Mouse (Mus musculus) ES-E14 (cell line): ENCODE measurements around the gene Trim16. TPM values are rescaled to one million over a fixed set of nuclear protein-coding genes. Genes with fewer than 3 reads are reported as not detected.

Experiments used
- DNase-seq: peaks from one replicate; pipeline ENCODE4 v3.0.0-alpha.2; 2013; ENCODE audit warnings: low read depth, low spot score
- H3K27ac ChIP-seq: 2 replicates; pipeline ENCODE4 v1.5.1; 2012; ENCODE audit warnings: low read depth, mild to moderate bottlenecking, low read length, moderate library complexity, mixed read lengths; ENCODE audit not compliant: poor library complexity, insufficient read depth, severe bottlenecking
- H3K36me3 ChIP-seq: 2 replicates; pipeline ENCODE4 v1.6.1; 2012; ENCODE audit warnings: mild to moderate bottlenecking, low read length, moderate library complexity, mixed read lengths; ENCODE audit not compliant: control insufficient read depth, poor library complexity, insufficient read depth, severe bottlenecking
- H3K4me1 ChIP-seq, 2 experiments: fragments of 150-350 bp in 1 of 2; sonication (generic) in 1 of 2; 2 replicates each; pipeline ENCODE4 v1.6.1; 2012; ENCODE audit warnings: low read length in 2 of 2, mild to moderate bottlenecking in 1 of 2, mixed read lengths in 1 of 2; ENCODE audit not compliant: control insufficient read depth in 2 of 2, insufficient read depth in 2 of 2, poor library complexity in 1 of 2
- H3K4me3 ChIP-seq, 2 experiments: fragments of 150-350 bp in 1 of 2; sonication (generic) in 1 of 2; 2 replicates each; pipeline ENCODE4 v1.5.1; 2012; ENCODE audit warnings: low read length in 2 of 2, low read depth in 1 of 2, mild to moderate bottlenecking in 1 of 2, mixed read lengths in 1 of 2; ENCODE audit not compliant: insufficient read depth in 1 of 2, poor library complexity in 1 of 2, severe bottlenecking in 1 of 2
- H3K9ac ChIP-seq: 2 replicates; pipeline ENCODE4 v1.6.1; 2012; ENCODE audit warnings: low read depth, mild to moderate bottlenecking, low read length, mixed read lengths; ENCODE audit not compliant: poor library complexity, insufficient read depth, severe bottlenecking
- H3K9me3 ChIP-seq: fragments of 150-350 bp; sonication (generic); 2 replicates; pipeline ENCODE4 v1.6.1; 2012; ENCODE audit warnings: low read depth, mild to moderate bottlenecking, low read length; ENCODE audit not compliant: control insufficient read depth, insufficient read depth
- CHD2 ChIP-seq: IDR thresholded peaks from 2 replicates; pipeline ENCODE4 v1.6.1; 2014; ENCODE audit warnings: mild to moderate bottlenecking, low read depth, low read length, inconsistent platforms
- HCFC1 ChIP-seq: IDR thresholded peaks from 2 replicates; pipeline ENCODE4 v1.6.1; 2012; ENCODE audit warnings: low read length, inconsistent platforms, borderline replicate concordance; ENCODE audit not compliant: insufficient read depth
- MAFK ChIP-seq: IDR thresholded peaks from 2 replicates; pipeline ENCODE4 v1.6.1; 2014; ENCODE audit warnings: mild to moderate bottlenecking, low read depth, low read length, inconsistent platforms; ENCODE audit not compliant: insufficient read depth
- ZC3H11A ChIP-seq: IDR thresholded peaks from 2 replicates; pipeline ENCODE4 v1.6.1; 2012; ENCODE audit warnings: low read depth, mild to moderate bottlenecking, inconsistent platforms, low read length, borderline replicate concordance
- ZNF384 ChIP-seq: IDR thresholded peaks from 2 replicates; pipeline ENCODE4 v1.6.1; 2012; ENCODE audit warnings: low read depth, low read length, inconsistent platforms
- in situ Hi-C, 2 experiments: fragments of 600-800 bp; cut with MboI; formaldehyde crosslinking; loops; one replicate each; pipeline ENCODE4 v1.15.1; 2025; ENCODE audit warnings: low sequenced_read_pairs in 2 of 2, inconsistent platforms in 1 of 2; ENCODE audit not compliant: unreplicated experiment in 2 of 2
- total RNA-seq: library from RNA; depleted of rRNA; stranded (reverse); fragments of 300-350 nt; gene quantifications from 2 replicates; pipeline ENCODE4 v1.2.3, GENCODE M21; 2012

Trim16 gene
- total RNA-seq, 1 experiment = 4.1 TPM

GRCm38 (mm10) chr11:62879220-62880048 is 59.4 kb downstream of the Trim16 start, which contains the start of gene Tvp23b:
Tvp23b (plus strand) TSS chr11:62879455.
- peak within 1 kb of the TSS; percentile 47 for H3K27ac ChIP-seq
- TF ChIP-seq ZC3H11A = no peak
- TF ChIP-seq HCFC1 = 0 out of 2 replicates have a peak, but pooled peaks have one; percentile 23
- in situ Hi-C loops = no loop called here
- peak; percentile 97 for DNase-seq
- peak within 1 kb of the TSS; percentile 88 to 96 for H3K4me3 ChIP-seq
- H3K9me3 ChIP-seq = no peaks in the 10 kb centered on the region
- peaks cover 5% of the 10 kb centered on the region for H3K36me3 ChIP-seq
- peak within 1 kb of the TSS; percentile 92 for H3K9ac ChIP-seq
- peaks cover 1 to 6% of the 10 kb centered on the region in 2 experiments; a peak in 3 of 4 replicates for H3K4me1 ChIP-seq

DNA sequence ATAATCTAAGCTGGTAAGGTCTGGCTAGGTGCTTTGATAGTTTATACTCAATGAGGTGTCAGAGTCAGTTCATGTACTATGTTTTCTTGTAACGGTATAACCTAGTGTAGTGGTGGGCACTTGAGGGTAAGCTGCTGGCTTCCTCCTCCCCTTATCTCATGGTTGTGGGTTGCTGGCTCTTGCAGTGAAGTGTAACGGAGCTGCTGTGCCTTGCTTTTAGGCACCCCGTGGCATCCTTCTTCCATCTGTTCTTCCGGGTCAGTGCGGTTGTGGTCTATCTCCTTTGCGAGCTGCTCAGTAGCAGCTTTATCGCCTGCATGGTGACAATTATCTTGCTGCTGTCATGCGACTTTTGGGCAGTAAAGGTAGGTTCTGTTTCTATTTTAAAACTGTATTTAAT is 63.4 kb downstream of the Trim16 start:
- no peak overlapping the region for H3K27ac ChIP-seq
- H3K4me3 ChIP-seq = no peak overlapping the region
- TF ChIP-seq MAFK (no peak), ZC3H11A (no peak), CHD2 (no peak), ZNF384 (no peak), HCFC1 (no peak)
- DNase-seq = no peak
- no peaks in the 10 kb centered on the region for H3K9me3 ChIP-seq
- peaks cover 21% of the 10 kb centered on the region for H3K36me3 ChIP-seq
- no peak overlapping the region for H3K9ac ChIP-seq
- in situ Hi-C loops = no loop called here
- peaks cover 1 to 8% of the 10 kb centered on the region in 2 experiments; a peak in 2 of 4 replicates for H3K4me1 ChIP-seq

GRCm38 (mm10) chr11:62885323-62885722 is 65.3 kb downstream of the Trim16 start:
- Histone ChIP-seq H3K4me1 (peaks cover 1 to 8% of the 10 kb centered on the region in 2 experiments; a peak in 2 of 4 replicates), H3K27ac (no peak overlapping the region), H3K9ac (no peak overlapping the region), H3K4me3 (no peak overlapping the region), H3K9me3 (no peaks in the 10 kb centered on the region), H3K36me3 (peaks cover 30% of the 10 kb centered on the region)
- TF ChIP-seq HCFC1 (no peak), ZNF384 (no peak), ZC3H11A (no peak), MAFK (no peak), CHD2 (no peak)
- DNase-seq = no peak
- in situ Hi-C loops = no loop called here

GRCm38 (mm10) chr11:62890796-62891195 is 70.8 kb downstream of the Trim16 start:
- Histone ChIP-seq H3K9me3 (no peaks in the 10 kb centered on the region), H3K4me3 (no peak overlapping the region), H3K9ac (no peak overlapping the region), H3K36me3 (peaks cover 34% of the 10 kb centered on the region; the same call in 1 of the 2 replicates), H3K27ac (no peak overlapping the region), H3K4me1 (0 out of 4 replicates have a peak, but pooled peaks cover 0 to 1% of the 10 kb centered on the region in 2 experiments)
- TF ChIP-seq CHD2 (no peak), ZC3H11A (no peak), HCFC1 (no peak), MAFK (no peak), ZNF384 (no peak)
- in situ Hi-C loops = no loop called here
- no peak for DNase-seq

DNA sequence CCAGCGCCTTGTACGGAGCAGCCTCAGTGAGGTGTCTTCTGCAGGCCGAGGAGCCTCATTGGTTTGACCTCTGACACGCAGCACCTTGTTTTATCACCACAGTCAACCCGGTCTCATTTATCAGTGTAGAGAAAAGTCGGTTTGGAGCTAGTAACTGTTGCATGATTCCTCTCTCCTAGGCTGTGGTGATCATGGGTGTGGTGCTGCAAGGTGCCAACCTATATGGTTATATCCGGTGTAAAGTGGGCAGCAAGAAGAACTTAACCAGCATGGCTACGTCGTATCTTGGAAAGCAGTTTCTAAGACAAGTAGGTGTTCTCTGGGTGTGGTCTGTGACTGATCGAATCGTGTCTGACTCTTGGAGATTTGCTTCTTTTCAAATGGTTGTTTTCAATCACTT is 71.7 kb downstream of the Trim16 start:
- Histone ChIP-seq H3K4me1 (0 out of 4 replicates have a peak, but pooled peaks cover 0 to 1% of the 10 kb centered on the region in 2 experiments), H3K9me3 (no peaks in the 10 kb centered on the region), H3K4me3 (no peak overlapping the region), H3K27ac (no peak overlapping the region), H3K9ac (no peak overlapping the region), H3K36me3 (peaks cover 27% of the 10 kb centered on the region; the same call in 1 of the 2 replicates)
- TF ChIP-seq CHD2 (no peak), ZC3H11A (no peak), HCFC1 (no peak), ZNF384 (no peak), MAFK (no peak)
- in situ Hi-C loops = no loop called here
- no peak for DNase-seq
